ENCODE assay signal across 9 mouse cellular contexts in genomic region chr13:16005517-16005916, GRCm38 (mm10). TPM values are rescaled to one million over a fixed set of nuclear protein-coding genes. Genes with fewer than 3 reads are reported as not detected.
DNase-seq lines count a peak whose midpoint lies in the region; ATAC-seq lines count a peak whose summit lies in the region.
"Had no signal": no experiment of that assay in that cellular context is flagged by ENCODE, and none has a peak within 500 bp of the region (broad histone marks: within the 10 kb centered on the region; RNA-seq: fewer than 3 reads in every experiment).

No protein-coding gene starts in this region.

- no peak overlapping the region for H3K4me3 ChIP-seq in hindbrain, embryonic 13.5 days
- no peak overlapping the region for H3K4me3 ChIP-seq in hindbrain, embryonic 12.5 days
- no peak overlapping the region for H3K4me3 ChIP-seq in forebrain, embryonic 12.5 days (replicated peaks)
- H3K4me3 ChIP-seq: myocyte had no signal

- H3K9me3 ChIP-seq in hindbrain, embryonic 13.5 days: no peaks in the 10 kb centered on the region
- H3K9me3 ChIP-seq in hindbrain, embryonic 12.5 days (replicated peaks): no peaks in the 10 kb centered on the region
- H3K9me3 ChIP-seq in forebrain, embryonic 12.5 days: no peaks in the 10 kb centered on the region

- H3K4me2 ChIP-seq in hindbrain, embryonic 13.5 days: no peak overlapping the region
- no peak overlapping the region for H3K4me2 ChIP-seq in hindbrain, embryonic 12.5 days (replicated peaks)
- H3K4me2 ChIP-seq in forebrain, embryonic 12.5 days: no peak overlapping the region

- WGBS in hindbrain, embryonic 13.5 days: 8% methylated on average over 4 of the region's 4 CpGs
- 9% methylated on average over 4 of the region's 4 CpGs for WGBS in hindbrain, embryonic 12.5 days
- 14% methylated on average over 4 of the region's 4 CpGs for WGBS in forebrain, embryonic 12.5 days

- H3K9ac ChIP-seq in hindbrain, embryonic 13.5 days: no peak overlapping the region
- no peak overlapping the region for H3K9ac ChIP-seq in hindbrain, embryonic 12.5 days
- no peak overlapping the region for H3K9ac ChIP-seq in forebrain, embryonic 12.5 days

- peak; percentile 26 to 30 for DNase-seq in urinary bladder, postnatal 36 days (ENCODE audit: low spot score in 2 of 2)
- DNase-seq in urinary bladder, adult 2 months (ENCODE audit: low spot score): no peak
- peak; percentile 70 to 78 for DNase-seq in left cerebral cortex, postnatal 25 days (ENCODE audit: low spot score in 2 of 2)
- DNase-seq in right cerebral cortex, postnatal 25 days: peak; percentile 44
- no peak for DNase-seq in ovary, postnatal 14 days (ENCODE audit: low spot score)

- H3K36me3 ChIP-seq in hindbrain, embryonic 13.5 days: no peaks in the 10 kb centered on the region
- H3K36me3 ChIP-seq in hindbrain, embryonic 12.5 days: no peaks in the 10 kb centered on the region
- no peaks in the 10 kb centered on the region for H3K36me3 ChIP-seq in forebrain, embryonic 12.5 days (replicated peaks)

- intact Hi-C loops in left cerebral cortex, postnatal 25 days (cut with DNase I): loop anchor here (5.0 kb wide), 3 partner anchors 757 to 1577 kb away; no protein-coding TSS in a partner anchor

- ATAC-seq in hindbrain, embryonic 13.5 days (ENCODE audit: low FRiP score): 0 out of 2 replicates have a peak, but pooled peaks have one; percentile 73
- ATAC-seq in hindbrain, embryonic 12.5 days (ENCODE audit: low FRiP score): no peak; the same call in 1 of the 2 replicates
- ATAC-seq in forebrain, embryonic 12.5 days (ENCODE audit: low FRiP score): peak; percentile 78; the same call in 1 of the 2 replicates

- H3K4me1 ChIP-seq in hindbrain, embryonic 13.5 days (replicated peaks): no peaks in the 10 kb centered on the region
- H3K4me1 ChIP-seq in hindbrain, embryonic 12.5 days: no peaks in the 10 kb centered on the region
- H3K4me1 ChIP-seq in forebrain, embryonic 12.5 days: no peaks in the 10 kb centered on the region

- no peak overlapping the region for H3K27ac ChIP-seq in hindbrain, embryonic 13.5 days
- H3K27ac ChIP-seq in hindbrain, embryonic 12.5 days: no peak overlapping the region
- no peak overlapping the region for H3K27ac ChIP-seq in forebrain, embryonic 12.5 days

- H3K27me3 ChIP-seq in hindbrain, embryonic 13.5 days: peaks cover 6% of the 10 kb centered on the region; the same call in 1 of the 2 replicates
- no peaks in the 10 kb centered on the region for H3K27me3 ChIP-seq in hindbrain, embryonic 12.5 days
- peaks cover 8% of the 10 kb centered on the region; the same call in 1 of the 2 replicates for H3K27me3 ChIP-seq in forebrain, embryonic 12.5 days

RNA-seq across cellular contexts. Expression of gene Inhba, which starts 6.1 kb away (rescaled TPM):
- 0.56 and 0.78 TPM in 2 replicates for polyA plus RNA-seq in hindbrain, embryonic 13.5 days (2015; fragmentation: Nextera tagmentation; extraction: Ambion mirVana)
- 3.5 and 5.0 TPM in 2 replicates for polyA plus RNA-seq in hindbrain, embryonic 12.5 days (2016; fragmentation: Nextera tagmentation; extraction: Ambion mirVana)
- polyA plus RNA-seq in urinary bladder, adult 2 months (2012; rRNA removed): 0.51 and 1.0 TPM in 2 replicates
- polyA plus RNA-seq in forebrain, embryonic 12.5 days (2016; fragmentation: Nextera tagmentation; extraction: Ambion mirVana): 1.4 and 1.6 TPM in 2 replicates
- 10 to 100 TPM; 16.7 to 20.4 TPM for total RNA-seq in left cerebral cortex, postnatal 25 days (2021)

Comparison
In these comparisons a context has a peak if more than half of its experiments do, and no peak if none do; other contexts are left out.
1. DNase-seq: peak in urinary bladder, postnatal 36 days (2 of 2), left cerebral cortex, postnatal 25 days (2 of 2) and right cerebral cortex, postnatal 25 days (single experiment); none in urinary bladder, adult 2 months (single experiment) and ovary, postnatal 14 days (single experiment).